Mouse (Mus musculus) layer of hippocampus, postnatal 10 days (tissue): ENCODE measurements around the gene Amfr. TPM values are rescaled to one million over a fixed set of nuclear protein-coding genes. Genes with fewer than 3 reads are reported as not detected.

ENCODE experiments used
- DNase-seq, 2 experiments: peaks; one replicate each; pipeline ENCODE4 v3.0.0; 2021; ENCODE audit warnings: low spot score in 2 of 2
- total RNA-seq, 2 experiments: library from RNA; stranded (reverse); gene quantifications; 2 replicates each; pipeline ENCODE4 v1.2.3; 2021

The Amfr gene
- total RNA-seq, 2 experiments from 2014 or later = 140 to 144 TPM

DNA sequence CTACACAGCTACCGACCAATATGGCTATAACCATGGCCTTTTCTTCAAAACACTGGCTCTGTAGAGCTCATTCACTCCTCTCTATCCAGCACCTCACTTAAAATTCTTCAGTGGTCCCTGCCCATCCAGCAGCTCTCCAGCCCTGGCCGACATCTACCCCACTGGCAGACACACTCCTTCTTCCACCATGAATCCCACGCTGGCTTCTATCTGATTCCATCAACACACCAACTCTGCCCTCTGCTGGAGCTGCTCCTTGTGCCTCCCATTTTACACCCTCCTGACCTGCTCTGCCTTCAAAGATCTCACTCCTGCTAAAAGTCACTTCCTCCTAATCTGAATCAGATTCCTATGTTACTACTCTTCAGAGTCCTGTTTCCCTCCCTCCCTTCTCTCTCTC is 28.8 kb downstream of the Amfr start:
- DNase-seq = peak in 1 of 2 experiments; percentile 72

DNA sequence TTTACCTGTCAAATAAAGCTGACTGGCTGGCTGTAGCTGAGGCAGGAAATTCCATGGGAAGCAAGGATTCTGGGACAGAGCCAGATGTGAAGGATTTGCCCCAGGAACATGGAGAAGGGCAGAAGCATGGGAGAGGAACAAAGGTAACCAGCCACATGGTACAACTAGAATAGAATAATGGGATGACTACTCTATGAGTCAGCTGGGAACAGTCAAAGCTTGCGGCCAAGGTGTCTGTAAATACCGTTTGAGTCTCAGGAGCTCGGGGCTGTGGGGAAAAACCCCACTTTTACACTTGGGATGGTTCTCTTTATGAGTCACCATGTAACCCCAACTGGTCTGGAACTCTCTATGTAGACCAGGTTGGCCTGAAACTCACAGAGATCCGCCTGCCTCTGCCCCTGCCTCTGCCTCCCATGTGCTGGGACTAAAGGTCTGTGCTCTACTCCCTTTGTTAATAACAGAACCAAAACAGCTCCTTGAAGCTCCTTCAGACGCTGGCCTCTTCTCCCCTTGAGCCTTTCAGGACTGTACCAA is 30.9 kb downstream of the Amfr start:
- DNase-seq = no peak

DNA sequence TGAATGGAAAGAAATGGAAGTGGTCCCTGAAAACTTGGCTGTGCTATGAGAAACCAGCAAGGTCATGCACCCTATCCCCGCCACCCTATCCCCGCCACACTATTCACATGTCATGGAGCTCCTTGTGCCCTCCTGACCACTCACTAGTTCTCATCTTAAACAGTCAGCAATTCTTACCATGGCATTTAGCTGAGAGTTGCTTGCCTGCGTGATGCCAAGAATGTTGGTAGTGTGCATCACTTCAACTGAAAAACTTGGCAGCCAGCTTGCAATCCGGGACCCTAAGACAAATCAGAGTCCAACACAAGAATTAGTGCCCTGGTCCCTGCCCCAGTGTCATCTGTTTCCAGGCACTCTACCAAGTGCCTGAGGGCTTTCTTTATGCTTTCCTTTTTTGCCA is 32.5 kb downstream of the Amfr start:
- peak in 1 of 2 experiments; percentile 16 for DNase-seq

DNA sequence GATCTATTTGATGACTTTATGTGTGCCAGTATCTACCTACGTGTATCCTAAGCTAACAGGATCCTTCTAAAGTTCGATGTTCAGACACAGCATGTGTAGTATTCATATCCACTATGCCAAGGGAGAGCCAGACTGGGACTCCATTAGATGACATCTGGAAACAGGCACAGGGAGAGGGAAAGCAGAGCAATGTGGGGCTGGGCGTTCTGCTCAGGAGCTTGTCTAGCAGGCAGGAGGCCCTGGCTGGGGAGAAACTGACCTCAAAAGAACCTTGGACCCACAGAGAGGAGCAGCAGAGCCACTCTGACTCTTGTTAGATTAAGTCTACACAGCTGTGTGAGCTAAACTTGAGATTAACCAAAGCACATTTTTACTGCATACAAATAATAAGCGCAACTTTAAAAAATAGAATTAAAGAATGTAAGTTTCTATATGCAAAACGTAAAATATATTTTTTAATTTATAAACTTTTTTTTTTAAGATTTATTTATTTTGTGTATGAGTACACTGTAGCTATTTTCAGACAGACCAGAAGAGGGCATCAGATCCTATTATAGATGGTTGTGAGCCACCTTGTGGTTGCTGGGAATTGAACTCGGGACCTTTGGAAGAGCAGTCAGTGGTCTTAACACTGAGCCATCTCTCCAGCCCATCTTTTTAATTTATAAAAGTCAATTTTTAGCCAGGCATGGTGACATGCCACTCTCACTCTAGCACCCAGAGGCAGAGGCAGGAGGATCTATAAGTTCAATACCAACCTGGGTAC is 36.0 kb downstream of the Amfr start:
- peak in 1 of 2 experiments; percentile 9 for DNase-seq

DNA sequence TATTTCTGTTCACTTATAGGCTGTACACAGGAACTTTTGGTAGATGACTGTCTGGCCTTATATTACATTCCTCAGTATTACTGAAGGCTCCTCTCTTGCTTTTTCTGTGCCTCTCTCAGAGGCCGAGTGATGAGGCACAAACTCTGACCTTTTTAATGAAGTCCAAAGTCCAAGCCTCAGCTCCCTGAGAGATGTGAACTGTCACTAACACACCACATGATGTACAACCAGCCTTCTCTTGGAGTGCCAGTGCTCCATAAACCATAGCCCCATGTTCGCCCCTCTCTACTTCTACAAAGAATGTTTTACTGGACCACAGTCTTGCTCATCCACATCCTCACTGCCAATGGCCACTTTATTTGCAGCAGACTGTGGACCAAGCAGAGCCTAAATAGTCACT is 37.3 kb downstream of the Amfr start:
- peak in 1 of 2 experiments; percentile 6 for DNase-seq

DNA sequence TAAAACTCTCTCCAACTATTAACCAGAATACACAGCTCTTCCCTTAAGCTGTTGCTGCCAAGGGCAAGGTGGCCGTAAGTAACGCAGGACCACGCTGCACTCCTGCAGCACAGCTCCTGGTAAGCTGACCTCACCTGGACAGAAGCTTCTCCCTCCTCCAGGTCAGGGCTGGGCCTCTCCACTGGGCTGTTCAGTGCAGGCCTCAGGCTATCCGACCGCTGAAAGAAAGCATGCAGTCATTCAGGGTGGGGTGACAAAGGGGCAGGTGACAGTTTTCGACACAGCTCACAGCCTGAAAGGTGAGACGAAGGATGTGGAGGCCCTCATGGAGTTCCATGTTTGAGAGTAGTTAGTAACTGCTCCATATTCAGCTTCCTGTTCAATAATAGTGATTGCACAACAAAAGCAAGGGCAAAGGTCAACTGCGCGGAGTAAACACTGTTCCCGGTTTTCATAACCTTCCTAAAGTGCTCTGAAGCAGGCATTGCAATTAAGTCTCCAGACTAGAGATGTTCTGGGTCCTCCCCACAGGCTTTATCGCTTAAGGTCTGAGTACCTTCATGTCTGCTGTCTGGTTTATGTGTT is 37.9 kb downstream of the Amfr start:
- DNase-seq = peak in 1 of 2 experiments; percentile 8

DNA sequence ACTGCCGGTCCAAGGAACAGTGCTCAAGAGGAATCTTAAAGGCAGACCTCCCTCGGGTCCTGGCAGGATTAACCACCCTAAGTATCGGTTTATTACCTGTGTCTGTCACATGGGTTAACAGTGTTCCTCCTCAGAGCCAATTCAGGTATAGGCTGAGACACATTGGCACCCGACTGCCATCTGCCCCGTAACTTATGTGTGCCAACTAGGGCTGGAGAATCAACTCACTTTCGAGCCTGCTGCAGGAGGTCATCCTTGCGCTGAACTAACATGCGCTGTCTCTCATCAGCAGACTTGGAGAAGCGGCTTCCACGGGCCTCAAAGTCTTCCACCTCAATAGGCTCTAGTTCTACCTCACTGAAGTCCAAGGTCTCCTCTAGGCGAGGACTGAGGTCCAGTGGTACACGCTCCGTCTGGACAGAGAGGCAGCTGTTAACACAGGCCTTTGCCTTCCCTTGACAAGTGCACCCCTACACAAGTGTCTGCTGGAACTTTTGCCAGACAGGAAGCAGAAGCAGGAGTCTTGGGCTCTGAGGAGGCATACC is 38.7 kb downstream of the Amfr start:
- peak in 1 of 2 experiments; percentile 14 for DNase-seq

DNA sequence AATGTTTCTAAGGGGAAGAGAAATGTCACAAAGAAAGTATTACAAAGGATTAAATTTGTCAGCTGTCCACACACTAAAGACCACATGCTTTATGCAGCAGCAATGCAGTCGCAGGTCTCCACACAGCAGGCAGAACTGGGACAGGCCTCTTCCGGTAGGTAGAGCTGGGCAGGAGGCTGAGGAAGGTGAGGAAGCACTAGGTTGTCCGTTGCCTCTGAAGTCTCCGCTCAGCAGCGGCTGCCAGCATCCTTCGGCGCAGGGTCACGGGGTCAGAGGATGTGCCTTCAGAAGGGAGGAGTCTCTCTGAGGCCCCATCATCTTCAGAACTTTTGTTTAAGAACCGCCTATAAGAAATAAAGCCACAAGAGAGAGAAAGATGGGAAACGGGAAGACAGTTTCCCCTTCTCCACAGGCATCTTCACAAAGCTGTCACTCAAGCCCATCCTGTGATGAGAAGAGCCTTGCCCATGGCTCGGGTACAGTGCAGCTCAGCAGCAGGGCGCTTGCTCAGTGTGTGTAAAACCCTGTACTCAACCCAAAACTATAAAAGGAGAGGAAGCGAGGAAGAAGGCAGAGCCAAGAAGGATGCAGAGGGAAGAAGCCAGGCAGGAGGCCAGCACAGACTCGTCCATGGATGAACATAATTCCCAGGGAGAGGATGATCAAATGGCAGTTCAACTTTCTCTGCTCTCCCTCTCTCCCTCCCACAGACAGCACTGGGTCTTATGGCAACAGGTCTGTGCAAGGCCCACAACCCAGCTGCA is 39.5 kb downstream of the Amfr start:
- DNase-seq = peak in 1 of 2 experiments; percentile 24

DNA sequence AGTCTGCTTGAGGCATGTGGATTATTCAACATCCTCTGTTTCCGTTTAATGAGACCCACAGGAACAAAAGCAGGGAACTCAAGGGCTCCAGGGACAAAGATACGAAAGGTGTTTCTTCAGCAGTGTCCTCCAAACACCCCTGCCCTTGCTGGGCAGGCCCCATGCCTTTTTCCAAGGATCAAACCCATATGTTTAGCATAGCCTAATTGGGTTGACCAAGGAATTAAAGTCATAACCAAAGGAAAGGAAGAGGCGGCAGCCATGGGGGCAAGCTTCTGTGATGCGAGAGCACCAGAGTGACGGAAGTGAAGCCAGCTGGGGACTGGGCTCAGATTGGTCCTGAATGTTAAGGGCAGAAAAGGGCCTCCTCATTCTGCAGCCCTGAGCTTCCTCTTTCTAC is 40.4 kb downstream of the Amfr start:
- no peak for DNase-seq

DNA sequence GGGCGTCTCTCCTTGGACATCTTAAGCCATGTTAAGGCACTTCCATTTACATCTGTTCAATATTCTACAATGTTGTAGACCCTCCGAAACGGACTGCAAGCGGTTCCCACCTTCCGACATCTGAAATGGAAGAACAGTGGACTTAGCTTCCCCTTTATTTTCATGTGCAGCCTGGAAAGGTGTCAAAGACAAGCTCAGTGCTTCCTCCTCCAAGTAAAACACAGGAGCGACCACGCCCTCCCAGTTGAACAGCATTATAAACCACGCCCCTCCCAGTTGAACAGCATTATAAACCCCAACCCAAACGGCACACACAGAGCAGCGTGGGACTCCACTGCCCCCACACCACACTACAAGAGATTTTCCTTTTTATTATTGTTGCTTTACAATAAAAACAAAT is 41.2 kb downstream of the Amfr start:
- peak in 1 of 2 experiments; percentile 13 for DNase-seq

DNA sequence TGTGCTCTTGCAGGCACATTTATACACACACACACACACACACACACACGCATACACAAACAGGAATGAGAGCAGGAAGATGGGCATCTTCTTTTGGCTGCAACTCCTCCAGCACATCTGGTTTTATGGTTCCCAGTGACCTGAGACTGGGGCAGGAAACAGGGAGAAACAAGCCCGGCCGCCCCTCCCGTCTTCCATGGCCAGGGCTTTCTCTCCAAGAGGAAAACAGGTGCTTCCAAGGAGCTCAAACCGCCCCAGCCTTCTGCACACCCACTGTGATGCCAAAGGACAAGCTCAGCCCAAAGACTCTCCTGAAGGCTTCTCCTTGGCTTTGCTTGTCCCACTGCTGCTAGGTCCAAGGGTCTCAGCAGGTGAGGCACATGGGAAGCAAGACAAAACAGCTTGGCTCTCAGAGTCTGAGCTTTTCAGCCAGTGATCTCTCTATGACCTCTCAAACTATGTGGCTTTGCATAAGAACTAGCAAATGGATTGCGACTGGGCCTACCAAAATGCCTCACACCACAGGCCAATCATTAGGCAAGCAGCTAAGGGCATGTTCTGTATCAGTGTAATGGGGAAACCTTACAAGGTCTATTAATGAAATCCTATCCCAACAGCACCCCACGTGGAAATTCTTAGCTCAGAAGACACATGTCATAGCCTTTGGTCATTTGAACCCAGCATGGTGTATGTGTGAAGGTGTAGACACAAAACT is 42.9 kb downstream of the Amfr start:
- no peak for DNase-seq

DNA sequence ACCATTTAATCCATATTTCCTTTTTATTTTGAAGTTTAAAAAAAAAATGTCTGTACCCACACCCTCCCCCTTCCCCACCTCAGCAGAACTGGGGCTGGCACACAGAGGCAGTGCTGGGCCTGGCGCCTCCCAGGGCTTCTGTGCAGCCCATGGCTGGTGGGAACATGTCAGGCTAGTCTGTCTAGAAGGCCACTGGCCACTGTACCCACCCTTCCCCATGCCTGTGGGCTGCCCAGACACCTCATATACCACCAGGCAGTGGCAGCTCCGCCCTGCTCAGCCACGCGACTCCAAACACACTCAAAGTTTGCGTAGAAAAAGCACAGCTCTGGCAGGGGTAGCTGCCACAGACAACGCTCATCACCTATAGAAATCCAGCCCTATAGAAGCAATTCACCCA is 44.3 kb downstream of the Amfr start:
- no peak for DNase-seq

DNA sequence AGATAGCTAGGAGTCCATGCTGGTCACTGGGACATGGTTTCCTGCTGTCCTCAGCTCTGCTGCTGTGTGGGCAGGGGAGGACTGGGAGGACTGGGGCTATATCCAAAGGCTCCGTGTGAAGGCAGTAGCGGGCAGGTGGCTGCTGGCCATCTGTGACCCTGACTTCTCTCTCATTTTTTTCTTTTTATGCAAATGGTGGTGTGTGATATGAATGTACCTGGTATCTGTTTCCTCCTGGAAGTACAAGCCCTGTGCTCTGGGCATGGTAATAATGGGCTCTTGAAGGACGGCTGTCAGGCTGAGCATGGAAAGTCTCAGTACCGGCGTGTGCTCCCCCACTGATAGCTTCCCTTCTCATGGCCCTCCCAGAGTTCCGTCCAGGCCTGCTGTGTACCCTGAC is 51.7 kb downstream of the Amfr start:
- DNase-seq = no peak

DNA sequence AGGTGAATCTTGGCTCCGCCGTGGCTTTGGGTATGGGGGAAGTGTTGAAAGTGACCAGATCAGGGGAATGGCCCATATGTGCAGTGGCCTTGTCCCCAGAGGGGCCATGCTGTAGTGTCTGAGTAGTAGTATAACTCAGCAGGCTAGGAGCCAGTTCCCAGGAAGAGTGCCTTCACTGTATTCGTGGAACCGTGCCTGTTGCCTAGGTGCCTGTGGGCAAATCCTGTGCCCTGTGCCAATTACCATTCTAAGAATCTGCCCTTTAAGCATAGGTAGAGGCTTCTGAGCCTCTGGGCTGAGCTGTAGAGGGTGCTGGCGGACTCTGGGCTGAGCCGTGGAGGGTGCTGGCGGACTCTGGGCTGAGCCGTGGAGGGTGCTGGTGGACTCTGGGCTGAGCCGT is 54.2 kb downstream of the Amfr start:
- peak in 1 of 2 experiments; percentile 56 for DNase-seq

DNA sequence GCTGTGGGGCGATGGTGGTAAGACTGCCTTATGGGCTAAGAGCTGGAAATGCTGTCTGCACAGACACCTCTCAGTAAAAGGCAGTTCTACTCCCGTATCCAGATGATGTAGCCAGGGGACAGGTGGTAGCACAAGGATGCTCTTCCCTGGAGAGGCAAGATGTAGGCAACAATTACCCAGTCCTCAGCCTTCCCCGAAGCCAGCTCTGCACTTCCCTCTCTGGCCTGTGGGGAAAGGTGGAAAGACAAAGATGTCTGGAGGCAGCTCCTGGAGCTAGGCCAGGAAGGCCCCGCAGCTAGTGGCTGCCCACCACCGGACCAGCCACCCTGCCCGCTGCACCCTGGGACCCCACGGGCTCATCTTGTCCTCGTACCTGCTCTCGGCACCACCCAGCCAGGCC is 60.1 kb downstream of the Amfr start:
- DNase-seq = no peak

DNA sequence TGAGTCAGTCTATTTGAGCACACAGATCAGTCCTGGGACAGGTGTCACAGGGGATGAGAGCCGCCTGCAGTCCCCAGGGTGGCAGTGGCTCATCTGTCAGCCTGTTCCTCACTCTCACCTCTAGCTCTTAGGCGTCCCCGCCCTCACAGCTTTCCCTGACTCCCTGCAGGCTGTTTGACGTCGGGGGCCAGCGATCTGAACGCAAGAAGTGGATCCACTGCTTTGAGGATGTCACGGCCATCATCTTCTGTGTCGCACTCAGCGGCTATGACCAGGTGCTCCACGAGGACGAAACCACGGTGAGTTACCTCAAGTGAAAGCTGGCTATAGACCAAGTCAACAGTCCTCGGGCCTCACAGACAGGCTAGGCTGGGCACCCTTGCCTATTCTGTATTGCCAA is 62.5 kb downstream of the Amfr start:
- DNase-seq = no peak

DNA sequence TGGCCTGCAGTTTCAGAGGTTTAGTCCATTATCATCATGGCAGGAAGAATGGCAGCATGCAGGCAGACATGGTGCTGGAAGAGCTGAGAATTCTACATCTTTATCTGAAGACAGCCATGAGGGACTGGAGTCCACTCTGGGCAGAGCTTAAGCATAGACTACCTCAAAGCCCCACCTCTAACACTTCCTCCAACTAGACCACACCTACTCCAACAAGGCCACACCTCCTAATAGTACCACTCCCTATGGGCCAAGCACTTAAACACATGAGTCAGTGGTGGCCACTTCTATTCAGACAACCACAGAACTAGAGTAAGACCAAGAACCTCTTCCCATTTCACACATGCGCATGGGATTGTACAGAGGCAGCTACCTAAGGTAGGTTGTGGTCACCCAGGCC is 66.2 kb downstream of the Amfr start:
- DNase-seq = no peak

DNA sequence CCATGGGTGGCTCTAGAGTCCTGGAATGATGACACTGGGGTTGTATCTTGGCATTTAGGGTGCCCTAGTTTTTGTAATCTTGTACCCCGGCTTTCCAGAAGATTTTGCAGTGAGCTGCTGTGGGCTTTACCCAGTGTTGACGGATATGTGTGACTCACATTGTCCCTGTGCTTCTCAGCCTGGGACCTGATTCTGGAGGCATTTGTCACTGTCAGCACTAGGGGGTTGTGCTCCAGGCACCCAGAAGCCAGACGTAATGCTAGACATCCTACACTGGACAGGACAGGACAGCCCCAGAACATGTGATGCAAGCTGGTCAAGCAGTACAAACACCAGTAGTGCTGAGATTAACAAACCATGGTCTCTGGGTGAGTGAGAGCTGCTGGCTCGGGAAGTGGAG is 66.9 kb downstream of the Amfr start:
- no peak for DNase-seq

DNA sequence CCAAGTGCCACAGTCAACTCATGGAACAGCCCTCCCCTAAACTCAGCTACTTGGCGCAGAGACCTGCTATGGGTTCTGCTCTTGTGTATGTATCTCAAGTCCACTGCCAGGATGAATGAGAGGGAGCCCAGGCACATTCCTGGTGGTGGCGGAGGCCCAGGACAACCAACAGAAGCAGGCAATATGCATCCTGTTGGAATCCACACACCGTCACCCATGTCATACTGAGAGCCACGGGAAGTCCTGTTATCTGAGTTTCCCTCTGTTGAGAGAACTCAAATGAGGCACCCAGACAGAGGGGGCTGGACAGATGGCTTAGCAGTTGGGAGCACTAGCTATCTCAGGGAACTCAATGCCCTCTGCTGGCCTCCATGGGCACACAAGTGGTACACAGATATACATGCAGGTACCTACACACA is 71.0 kb downstream of the Amfr start:
- no peak for DNase-seq

DNA sequence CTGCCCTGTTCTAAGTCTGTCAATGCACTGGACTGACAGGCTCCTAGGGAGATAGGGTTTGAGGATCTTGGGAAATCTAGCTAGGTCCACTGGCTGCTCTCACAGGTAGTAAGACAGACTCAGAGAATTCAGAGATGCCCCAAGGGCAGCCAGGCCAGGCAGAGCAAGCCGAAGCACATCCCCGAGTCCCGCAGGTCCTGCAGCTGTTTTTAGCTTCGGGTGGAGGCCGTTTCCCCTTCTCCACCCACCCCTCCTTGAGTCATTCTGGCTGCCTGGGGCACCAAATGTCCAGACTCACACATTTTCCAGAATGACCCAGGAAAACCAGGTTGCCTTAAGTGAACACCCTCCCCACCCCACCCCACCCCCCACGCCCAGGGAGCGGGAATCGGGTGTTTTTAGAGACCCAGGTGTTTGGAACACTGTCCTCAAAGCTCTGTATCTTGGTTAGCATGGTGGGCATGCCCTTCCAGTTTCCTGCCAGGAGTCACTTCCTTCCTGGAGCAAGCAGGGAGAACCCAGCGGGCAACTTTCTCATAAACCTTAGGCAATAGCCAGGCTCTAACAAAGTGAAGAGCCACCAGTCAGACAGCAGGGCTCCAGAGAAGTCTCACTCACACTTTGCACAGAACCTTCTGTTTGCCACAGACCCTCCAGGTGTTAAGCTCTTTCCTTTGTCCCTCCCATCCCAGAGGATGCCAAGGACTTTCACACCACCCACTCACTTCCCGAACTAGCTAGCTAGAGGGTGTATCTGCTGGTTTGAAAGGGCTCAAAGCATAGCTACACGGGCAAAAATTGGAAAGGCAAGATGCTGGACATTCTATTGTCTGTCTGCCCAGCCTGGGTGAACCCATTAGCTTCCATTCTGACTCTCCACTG is 71.9 kb downstream of the Amfr start:
- no peak for DNase-seq
